7 mouse cellular contexts compared by ENCODE assay signal in the genomic region with DNA sequence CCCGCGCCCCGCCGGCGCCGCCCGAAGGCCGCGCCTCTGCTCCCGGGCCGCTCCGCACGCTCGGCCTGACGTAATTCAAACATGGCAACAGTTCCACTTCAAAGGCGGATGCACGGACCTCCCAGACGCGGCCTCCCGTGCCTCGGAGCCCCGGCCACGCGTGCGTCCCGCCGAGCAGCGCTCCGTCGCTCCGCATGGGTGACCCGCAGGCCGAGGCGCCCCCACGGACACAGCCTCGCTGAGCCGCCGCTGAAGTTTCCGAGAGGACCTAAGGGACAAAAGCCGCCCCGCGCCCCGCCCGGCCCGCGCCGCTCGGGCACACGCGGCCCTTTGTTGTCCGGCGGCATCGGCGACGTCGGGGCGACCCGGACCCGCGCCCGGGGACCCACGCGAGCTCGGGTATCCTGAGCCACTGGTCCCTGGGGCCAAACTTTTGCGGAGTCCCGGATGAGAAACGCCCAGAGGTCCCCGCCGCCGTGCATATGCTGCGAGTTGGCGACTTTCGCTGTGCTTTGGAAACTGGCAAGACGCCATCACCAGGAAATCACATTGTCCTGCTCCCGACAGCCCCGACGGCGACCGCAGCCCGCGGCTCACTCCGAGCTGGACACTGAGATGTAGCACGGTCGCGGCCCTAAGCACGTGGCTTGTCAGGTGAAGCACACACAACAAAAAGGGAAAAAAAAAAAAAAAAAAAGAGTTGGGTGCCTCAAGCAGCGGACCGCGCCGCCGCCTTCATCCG. TPM values are rescaled to one million over a fixed set of nuclear protein-coding genes. Genes with fewer than 3 reads are reported as not detected.
DNase-seq lines count a peak whose midpoint lies in the region.

No protein-coding gene starts in this region.

- H3K27ac ChIP-seq in midbrain, embryonic 10.5 days (replicated peaks) = peak overlapping the region; percentile 99

- peak; percentile 81 to 94 for DNase-seq in adrenal gland, adult (ENCODE audit: inconsistent age in 2 of 2, low spot score in 1 of 2)
- peak; percentile 28 to 64 for DNase-seq in cerebellum, postnatal 4 days (ENCODE audit: low spot score in 2 of 2)
- DNase-seq in gastrocnemius, postnatal 10 days = peak; percentile 65
- DNase-seq in induced T-regulatory cell, adult 2 months (ENCODE audit: low read depth) = peak; percentile 86
- peak; percentile 72 for DNase-seq in left cerebral cortex, postnatal 4 days
- peak; percentile 82 for DNase-seq in midbrain, embryonic 10.5 days (ENCODE audit: low spot score)
- peak; percentile 22 for DNase-seq in skeletal muscle tissue, adult 2 months (ENCODE audit: low read depth, low spot score)

- under 1% methylated on average over 87 of the region's 92 CpGs for WGBS in midbrain, embryonic 10.5 days

- H3K4me1 ChIP-seq in midbrain, embryonic 10.5 days = peaks cover 41% of the 10 kb centered on the region

- peak overlapping the region; percentile 79 for H3K4me3 ChIP-seq in midbrain, embryonic 10.5 days

- peaks cover 26% of the 10 kb centered on the region for H3K36me3 ChIP-seq in midbrain, embryonic 10.5 days

- H3K27me3 ChIP-seq in midbrain, embryonic 10.5 days (ENCODE audit: low read depth, poor library complexity, severe bottlenecking) = no peaks in the 10 kb centered on the region

- intact Hi-C loops in left cerebral cortex, postnatal 4 days (cut with DNase I) = no loop called here

- no peaks in the 10 kb centered on the region for H3K9me3 ChIP-seq in midbrain, embryonic 10.5 days (replicated peaks)

RNA-seq across cellular contexts. Expression of a gene that starts 1.3 kb away (rescaled TPM):
- total RNA-seq in gastrocnemius, postnatal 10 days (2021) = 1 to 10 TPM; 4.0 to 6.4 TPM
- total RNA-seq in left cerebral cortex, postnatal 4 days (2021) = 1 to 10 TPM; 8.2 to 9.6 TPM
- polyA plus RNA-seq in midbrain, embryonic 10.5 days (2016; fragmentation: Nextera tagmentation; extraction: Ambion mirVana) = 322 and 341 TPM in 2 replicates

RNA-seq across cellular contexts. Expression of a gene that starts 48.9 kb away (rescaled TPM):
- 10 to 100 TPM; 14.3 to 17.3 TPM for total RNA-seq in gastrocnemius, postnatal 10 days (2021)
- total RNA-seq in left cerebral cortex, postnatal 4 days (2021) = 10 to 100 TPM in 1 of 2 experiments, 1 to 10 TPM in 1; 9.5 to 11.5 TPM
- 22.4 and 24.0 TPM in 2 replicates for polyA plus RNA-seq in midbrain, embryonic 10.5 days (2016; fragmentation: Nextera tagmentation; extraction: Ambion mirVana)

Comparison
In these comparisons a context has a peak if more than half of its experiments do, and no peak if none do; other contexts are left out.
1. Peak in every context shown above with its lines: DNase-seq, H3K4me3 ChIP-seq and H3K27ac ChIP-seq.
2. DNase-seq: peak in every context shown above with its lines; median percentile 88 in adrenal gland, adult; 86 in induced T-regulatory cell, adult 2 months; 82 in midbrain, embryonic 10.5 days; 72 in left cerebral cortex, postnatal 4 days; 65 in gastrocnemius, postnatal 10 days; 46 in cerebellum, postnatal 4 days; 22 in skeletal muscle tissue, adult 2 months.